Mouse (Mus musculus): Measurements from ENCODE around the gene Myh15.

- TF ChIP-seq CTCF (IDR thresholded peaks at IDR 0.05; ENCODE audit: insufficient read depth, low read depth, low read length) (no peak), POLR2A (IDR thresholded peaks at IDR 0.05; ENCODE audit: insufficient read depth, low read depth, low read length) (no peak)
Observed at GRCm38 (mm10) chr16:49175729-49176395, 118.6 kb downstream of the Myh15 start.
